Mouse (Mus musculus): Measurements from ENCODE around the gene Trove2. TPM values are rescaled to one million over a fixed set of nuclear protein-coding genes. Genes with fewer than 3 reads are reported as not detected.

Trove2 gene
- total and polyA plus RNA-seq, 2 experiments, result 0.24 to 3.3 TPM

DNA sequence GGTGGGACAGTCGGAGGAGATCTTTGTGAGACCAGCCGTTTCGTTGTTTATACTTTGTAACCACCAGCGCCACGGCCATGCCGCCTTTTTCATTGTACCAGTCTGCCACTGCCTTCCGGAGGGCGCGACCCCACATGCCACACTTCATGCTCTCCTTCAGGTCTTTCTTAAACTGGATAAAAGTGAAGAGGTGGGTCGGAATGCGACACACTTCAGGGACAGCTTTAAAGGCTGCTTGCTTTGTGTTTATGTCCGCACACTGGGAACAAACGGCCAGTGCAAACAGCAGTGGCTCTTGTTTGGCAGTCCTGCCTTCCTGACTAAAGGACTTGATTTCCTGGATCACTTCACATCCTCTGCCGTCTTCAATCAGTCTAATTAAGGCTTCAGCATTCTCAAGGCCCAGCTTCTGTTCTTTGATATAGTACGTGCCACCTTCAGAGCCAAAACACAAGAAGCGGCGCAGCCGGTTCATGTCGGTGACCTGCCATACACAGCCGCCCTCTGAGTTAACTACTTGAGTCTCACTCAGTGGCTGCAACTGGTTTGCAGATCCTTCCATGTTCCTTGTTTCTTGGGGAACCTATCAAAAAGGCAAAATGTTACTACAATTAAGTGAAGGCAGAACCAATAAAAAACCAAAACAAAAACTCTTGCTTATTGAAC, 6.3 kb downstream of the Trove2 start:
- no peak overlapping the region for H3K27ac ChIP-seq (replicated peaks; ENCODE audit: insufficient read depth, low read depth, low read length)
- TF ChIP-seq CTCF (IDR thresholded peaks at IDR 0.05; ENCODE audit: low read depth, low read length) (no peak), POLR2A (IDR thresholded peaks at IDR 0.05; ENCODE audit: extremely low read depth, insufficient read depth, low read length) (no peak)
- WGBS, result 79% methylated on average over 20 of the region's 20 CpGs
- H3K36me3 ChIP-seq (ENCODE audit: control insufficient read depth, insufficient read depth, low read length), result 0 out of 2 replicates have a peak, but pooled peaks cover 3% of the 10 kb centered on the region
- no peaks in the 10 kb centered on the region for H3K27me3 ChIP-seq (ENCODE audit: control insufficient read depth, insufficient read depth, low read length)
- H3K4me1 ChIP-seq (ENCODE audit: control insufficient read depth, insufficient read depth, low read length), result no peaks in the 10 kb centered on the region
- no peaks in the 10 kb centered on the region for H3K79me2 ChIP-seq (ENCODE audit: control insufficient read depth, insufficient read depth, low read length)
- no peak overlapping the region for H3K4me3 ChIP-seq (ENCODE audit: insufficient read depth, low read depth, low read length)
- no peak for DNase-seq (ENCODE audit: extremely low read depth, low read depth, low spot score)
- no peak overlapping the region for H3K9ac ChIP-seq (ENCODE audit: low read depth, low read length)

- no peak overlapping the region for H3K4me3 ChIP-seq (ENCODE audit: insufficient read depth, low read depth, low read length)
- H3K9ac ChIP-seq (ENCODE audit: low read depth, low read length), result no peak overlapping the region
- H3K27me3 ChIP-seq (ENCODE audit: control insufficient read depth, insufficient read depth, low read length), result no peaks in the 10 kb centered on the region
- H3K4me1 ChIP-seq (ENCODE audit: control insufficient read depth, insufficient read depth, low read length), result no peaks in the 10 kb centered on the region
- no peak for TF ChIP-seq CTCF (IDR thresholded peaks at IDR 0.05; ENCODE audit: low read depth, low read length)
- TF ChIP-seq POLR2A (IDR thresholded peaks at IDR 0.05; ENCODE audit: extremely low read depth, insufficient read depth, low read length), result no peak
- WGBS, result 93% methylated on average over 6 of the region's 6 CpGs
- no peak for DNase-seq (ENCODE audit: extremely low read depth, low read depth, low spot score)
- H3K79me2 ChIP-seq (ENCODE audit: control insufficient read depth, insufficient read depth, low read length), result no peaks in the 10 kb centered on the region
- H3K36me3 ChIP-seq (ENCODE audit: control insufficient read depth, insufficient read depth, low read length), result peaks cover 4% of the 10 kb centered on the region; the same call in 1 of the 2 replicates
- no peak overlapping the region for H3K27ac ChIP-seq (replicated peaks; ENCODE audit: insufficient read depth, low read depth, low read length)
Observed at GRCm38 (mm10) chr1:143766238-143766637, 10.6 kb downstream of the Trove2 start.

- Histone ChIP-seq H3K79me2 (ENCODE audit: control insufficient read depth, insufficient read depth, low read length) (no peaks in the 10 kb centered on the region), H3K4me3 (ENCODE audit: insufficient read depth, low read depth, low read length) (no peak overlapping the region), H3K27me3 (ENCODE audit: control insufficient read depth, insufficient read depth, low read length) (no peaks in the 10 kb centered on the region), H3K27ac (replicated peaks; ENCODE audit: insufficient read depth, low read depth, low read length) (no peak overlapping the region), H3K36me3 (ENCODE audit: control insufficient read depth, insufficient read depth, low read length) (peaks cover 6% of the 10 kb centered on the region; the same call in 1 of the 2 replicates), H3K9ac (ENCODE audit: low read depth, low read length) (no peak overlapping the region), H3K4me1 (ENCODE audit: control insufficient read depth, insufficient read depth, low read length) (no peaks in the 10 kb centered on the region)
- WGBS, result 83% methylated on average over 4 of the region's 4 CpGs
- no peak for DNase-seq (ENCODE audit: extremely low read depth, low read depth, low spot score)
- TF ChIP-seq POLR2A (IDR thresholded peaks at IDR 0.05; ENCODE audit: extremely low read depth, insufficient read depth, low read length), result no peak
- no peak for TF ChIP-seq CTCF (IDR thresholded peaks at IDR 0.05; ENCODE audit: low read depth, low read length)
Observed at GRCm38 (mm10) chr1:143765801-143766200, 11.1 kb downstream of the Trove2 start.

DNA sequence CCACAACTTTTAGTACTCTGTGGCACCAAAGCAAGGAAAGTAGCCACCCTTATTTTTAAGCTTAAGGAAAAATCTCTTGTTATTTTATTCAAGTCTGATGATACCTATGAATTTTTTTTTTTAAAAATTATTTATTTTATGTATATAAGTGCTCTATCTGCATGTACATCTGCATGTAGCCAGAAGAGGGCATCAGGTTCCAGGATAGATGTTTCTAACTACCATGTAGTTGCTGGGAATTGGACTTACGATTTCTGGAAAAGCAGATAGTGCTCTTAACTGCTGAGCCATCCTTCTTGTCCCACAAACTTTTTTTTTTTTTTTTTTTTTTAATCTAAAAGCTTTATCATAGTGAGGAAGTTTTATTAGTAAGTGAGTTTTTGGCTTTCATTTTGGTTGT, 12.4 kb downstream of the Trove2 start:
- Histone ChIP-seq H3K9ac (ENCODE audit: low read depth, low read length) (no peak overlapping the region), H3K4me3 (ENCODE audit: insufficient read depth, low read depth, low read length) (no peak overlapping the region), H3K79me2 (ENCODE audit: control insufficient read depth, insufficient read depth, low read length) (no peaks in the 10 kb centered on the region), H3K36me3 (ENCODE audit: control insufficient read depth, insufficient read depth, low read length) (peaks cover 9% of the 10 kb centered on the region; the same call in 1 of the 2 replicates), H3K27ac (replicated peaks; ENCODE audit: insufficient read depth, low read depth, low read length) (no peak overlapping the region), H3K27me3 (ENCODE audit: control insufficient read depth, insufficient read depth, low read length) (no peaks in the 10 kb centered on the region), H3K4me1 (ENCODE audit: control insufficient read depth, insufficient read depth, low read length) (no peaks in the 10 kb centered on the region)
- TF ChIP-seq CTCF (IDR thresholded peaks at IDR 0.05; ENCODE audit: low read depth, low read length) (no peak), POLR2A (IDR thresholded peaks at IDR 0.05; ENCODE audit: extremely low read depth, insufficient read depth, low read length) (no peak)
- DNase-seq (ENCODE audit: extremely low read depth, low read depth, low spot score), result no peak
- WGBS, result 77% methylated on average over 1 of the region's 1 CpGs

DNA sequence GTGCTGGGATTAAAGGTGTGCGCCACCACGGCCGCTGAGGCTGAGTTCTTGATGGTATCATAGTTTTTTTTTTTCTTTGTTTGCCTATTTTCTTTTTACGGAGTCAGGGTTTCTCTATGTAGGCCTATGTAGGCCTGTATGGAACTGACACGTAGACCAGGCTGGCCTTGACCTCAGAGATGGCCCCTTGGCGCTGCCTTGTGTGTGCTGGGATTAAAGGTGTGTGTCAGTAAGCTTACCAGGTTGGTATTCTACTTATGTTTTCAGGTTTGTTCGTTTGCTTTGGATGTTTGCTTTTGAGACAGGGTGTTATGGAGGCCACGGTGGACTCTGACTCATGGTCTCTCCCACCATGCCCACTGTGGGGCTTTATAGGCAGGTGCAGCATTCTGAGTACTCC, 14.7 kb downstream of the Trove2 start:
- no peaks in the 10 kb centered on the region for H3K4me1 ChIP-seq (ENCODE audit: control insufficient read depth, insufficient read depth, low read length)
- DNase-seq (ENCODE audit: extremely low read depth, low read depth, low spot score), result no peak
- no peak overlapping the region for H3K9ac ChIP-seq (ENCODE audit: low read depth, low read length)
- TF ChIP-seq CTCF (IDR thresholded peaks at IDR 0.05; ENCODE audit: low read depth, low read length) (no peak), POLR2A (IDR thresholded peaks at IDR 0.05; ENCODE audit: extremely low read depth, insufficient read depth, low read length) (no peak)
- peaks cover 16% of the 10 kb centered on the region for H3K36me3 ChIP-seq (ENCODE audit: control insufficient read depth, insufficient read depth, low read length)
- no peaks in the 10 kb centered on the region for H3K27me3 ChIP-seq (ENCODE audit: control insufficient read depth, insufficient read depth, low read length)
- H3K79me2 ChIP-seq (ENCODE audit: control insufficient read depth, insufficient read depth, low read length), result no peaks in the 10 kb centered on the region
- 73% methylated on average over 8 of the region's 8 CpGs for WGBS
- no peak overlapping the region for H3K27ac ChIP-seq (replicated peaks; ENCODE audit: insufficient read depth, low read depth, low read length)
- H3K4me3 ChIP-seq (ENCODE audit: insufficient read depth, low read depth, low read length), result no peak overlapping the region

DNA sequence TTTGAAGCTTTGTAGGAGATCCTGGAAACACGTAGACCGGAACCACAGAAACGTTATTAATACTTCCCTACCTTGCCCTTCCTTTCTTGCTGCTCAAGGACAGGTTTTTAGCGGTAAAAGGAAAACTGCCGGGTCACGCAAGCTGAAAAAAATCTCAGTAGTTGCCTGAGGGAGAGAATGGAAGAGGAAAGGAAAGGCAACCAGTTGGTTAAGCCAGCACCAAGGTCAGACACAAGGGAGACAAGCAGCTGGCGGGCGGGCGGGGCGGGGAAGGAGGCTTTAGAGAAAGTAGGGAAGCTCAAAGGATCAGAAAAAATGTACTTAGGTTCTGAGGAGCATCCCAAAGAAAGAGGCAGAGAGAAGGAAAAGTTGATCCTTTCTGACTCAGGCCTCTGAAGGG, 31.0 kb downstream of the Trove2 start:
- Histone ChIP-seq H3K9ac (ENCODE audit: low read depth, low read length) (no peak overlapping the region), H3K36me3 (ENCODE audit: control insufficient read depth, insufficient read depth, low read length) (peaks cover 48% of the 10 kb centered on the region), H3K79me2 (ENCODE audit: control insufficient read depth, insufficient read depth, low read length) (no peaks in the 10 kb centered on the region), H3K27ac (replicated peaks; ENCODE audit: insufficient read depth, low read depth, low read length) (no peak overlapping the region), H3K27me3 (ENCODE audit: control insufficient read depth, insufficient read depth, low read length) (no peaks in the 10 kb centered on the region), H3K4me3 (ENCODE audit: insufficient read depth, low read depth, low read length) (no peak overlapping the region), H3K4me1 (ENCODE audit: control insufficient read depth, insufficient read depth, low read length) (no peaks in the 10 kb centered on the region)
- no peak for DNase-seq (ENCODE audit: extremely low read depth, low read depth, low spot score)
- WGBS, result 95% methylated on average over 10 of the region's 10 CpGs
- TF ChIP-seq CTCF (IDR thresholded peaks at IDR 0.05; ENCODE audit: low read depth, low read length), result no peak
- no peak for TF ChIP-seq POLR2A (IDR thresholded peaks at IDR 0.05; ENCODE audit: extremely low read depth, insufficient read depth, low read length)

Data from liver, adult 2 months (tissue).